Mouse (Mus musculus) right cerebral cortex, postnatal 10 days (tissue): ENCODE data around the gene Top3b.
"Not testable (repeated sequence)": the region's sequence is repeated elsewhere in the genome, so short reads cannot be mapped to it uniquely, and the experiment has no call there.

ENCODE experiments used
- DNase-seq, 2 experiments: peaks; one replicate each; pipeline ENCODE4 v3.0.0; 2021; ENCODE audit warnings: low spot score in 2 of 2

Top3b gene

GRCm38 (mm10) chr16:16870617-16871331 is at the start of gene Top3b, which contains the start of gene Vpreb1:
Top3b (plus strand) TSS chr16:16870736.
Vpreb1 (minus strand) TSS chr16:16870843.
- peak; percentile 94 to 96 for DNase-seq

DNA sequence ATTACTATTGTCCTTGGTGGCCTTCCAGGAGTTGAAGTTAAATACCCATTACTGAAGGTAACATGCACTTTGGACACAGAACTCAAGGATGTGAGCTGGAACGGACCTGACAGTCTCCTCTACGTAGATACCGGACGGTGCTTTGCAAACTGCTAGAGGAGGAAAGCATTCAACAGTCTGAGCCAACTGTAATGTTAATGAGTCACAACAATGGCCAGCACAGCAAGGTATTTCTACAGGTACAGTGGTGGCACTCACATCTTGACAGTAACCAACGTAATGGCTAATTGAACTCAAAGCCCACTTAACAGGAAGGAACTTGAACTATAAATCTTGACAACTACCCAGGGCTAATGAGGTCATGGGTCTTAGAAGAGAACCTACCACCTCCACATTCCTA is 45.1 kb upstream of the Top3b start:
- no peak for DNase-seq

- no peak for DNase-seq
Observed at GRCm38 (mm10) chr16:16826223-16826622, 44.3 kb upstream of the Top3b start.

- DNase-seq = peak; percentile 84 to 89
Observed at GRCm38 (mm10) chr16:16828757-16829615, 41.5 kb upstream of the Top3b start, which contains the start of gene Spag6l. Spag6l (minus strand) TSS chr16:16829456.

- no peak for DNase-seq
Observed at GRCm38 (mm10) chr16:16829671-16830070, 40.9 kb upstream of the Top3b start.

DNA sequence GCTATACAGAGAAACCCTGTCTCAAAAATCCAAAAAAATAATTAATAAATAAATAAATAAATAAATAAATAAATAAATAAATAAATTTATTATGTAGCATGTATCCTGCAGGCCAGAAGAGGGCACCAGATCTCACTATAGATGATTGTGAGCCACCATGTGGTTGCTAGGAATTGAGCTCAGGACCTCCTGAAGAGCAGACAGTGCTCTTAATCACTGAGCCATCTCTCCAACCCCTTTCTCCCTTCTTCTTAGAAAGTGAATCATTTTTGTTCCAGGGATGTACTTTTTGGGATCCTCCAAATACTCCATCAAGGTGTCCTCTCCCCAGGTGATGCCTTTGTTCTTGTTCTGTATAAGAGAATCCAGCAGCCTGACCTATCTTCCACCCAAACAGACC is 21.3 kb upstream of the Top3b start:
- DNase-seq = no peak

DNA sequence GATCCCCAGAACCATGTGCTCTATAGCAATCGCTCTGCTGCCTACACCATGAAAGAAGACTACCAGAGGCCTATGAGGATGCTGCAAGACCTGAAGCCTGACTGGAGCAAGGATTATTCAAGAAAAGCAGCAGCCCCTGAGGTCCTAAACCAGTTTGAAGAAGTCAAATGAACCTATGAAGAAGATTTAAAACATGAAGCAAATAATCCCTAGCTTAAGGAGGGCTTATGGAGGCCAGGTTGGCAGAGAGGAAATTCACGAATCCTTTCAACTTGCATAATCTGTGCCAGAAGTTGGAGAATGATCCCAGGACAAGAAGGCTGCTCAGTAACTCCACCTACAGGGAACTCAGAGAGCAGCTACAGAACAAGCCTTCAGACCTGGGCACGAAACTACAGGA is 18.1 kb upstream of the Top3b start:
- no peak for DNase-seq

DNA sequence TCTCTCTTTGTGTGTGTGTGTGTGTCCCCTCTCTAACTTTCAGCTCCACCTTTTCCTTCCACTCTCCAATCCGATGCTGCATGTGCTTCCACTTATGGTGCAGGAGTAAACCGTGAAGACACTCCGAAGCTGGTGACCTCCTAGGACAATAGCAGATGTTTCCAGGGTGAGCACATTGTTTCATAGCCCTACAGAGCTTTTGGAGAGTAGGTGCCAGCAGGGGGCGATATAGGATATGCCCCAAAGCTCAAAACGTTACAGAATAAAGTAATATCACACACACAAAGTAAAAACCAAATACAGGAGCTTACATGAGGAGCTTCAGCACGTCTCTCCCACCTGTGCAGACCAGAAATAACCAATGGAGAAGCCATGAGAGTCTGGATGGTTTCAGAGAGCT is 15.7 kb upstream of the Top3b start:
- no peak for DNase-seq

- DNase-seq = no peak
Observed at GRCm38 (mm10) chr16:16855541-16855940, 15.0 kb upstream of the Top3b start.

- not testable (repeated sequence) for DNase-seq
Observed at GRCm38 (mm10) chr16:16856054-16856453, 14.5 kb upstream of the Top3b start.

DNA sequence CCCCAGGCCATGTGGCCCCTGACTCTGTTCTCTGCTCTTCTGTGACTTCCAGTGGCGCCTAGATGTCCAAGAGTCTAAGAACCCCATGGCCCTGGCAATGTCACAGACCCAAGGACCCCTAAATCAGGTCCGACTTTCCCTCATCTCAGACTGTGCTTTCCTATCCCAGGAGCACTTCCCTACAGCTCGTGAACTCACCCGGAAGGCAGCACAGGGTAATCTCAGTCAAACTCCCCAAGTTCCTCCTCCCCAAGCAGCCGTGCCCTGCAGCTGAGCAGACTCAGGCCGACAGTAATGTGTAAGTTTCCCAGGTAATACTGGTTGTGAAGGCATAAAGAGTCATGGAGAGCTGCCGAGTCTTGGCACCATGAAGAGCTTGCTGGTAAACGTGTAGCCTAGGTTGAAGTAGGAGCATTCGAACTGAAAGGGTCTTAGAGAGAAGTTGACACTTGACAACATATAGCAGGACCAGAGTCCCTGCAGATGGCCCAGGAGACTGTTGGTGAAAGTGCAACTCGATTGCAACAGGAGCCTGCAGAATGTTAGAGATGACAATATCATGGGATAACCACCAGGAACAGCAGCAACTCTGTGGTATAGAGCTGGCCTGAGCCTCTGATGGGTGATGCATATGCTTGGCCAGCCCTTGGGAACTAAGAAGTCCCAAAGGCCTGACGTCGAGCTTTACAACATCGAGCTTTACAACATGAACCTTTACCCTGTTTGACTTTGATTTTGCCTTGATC is 13.6 kb upstream of the Top3b start:
- DNase-seq = no peak

- peak; percentile 1 for DNase-seq
Observed at GRCm38 (mm10) chr16:16862288-16862687, 8.2 kb upstream of the Top3b start.

DNA sequence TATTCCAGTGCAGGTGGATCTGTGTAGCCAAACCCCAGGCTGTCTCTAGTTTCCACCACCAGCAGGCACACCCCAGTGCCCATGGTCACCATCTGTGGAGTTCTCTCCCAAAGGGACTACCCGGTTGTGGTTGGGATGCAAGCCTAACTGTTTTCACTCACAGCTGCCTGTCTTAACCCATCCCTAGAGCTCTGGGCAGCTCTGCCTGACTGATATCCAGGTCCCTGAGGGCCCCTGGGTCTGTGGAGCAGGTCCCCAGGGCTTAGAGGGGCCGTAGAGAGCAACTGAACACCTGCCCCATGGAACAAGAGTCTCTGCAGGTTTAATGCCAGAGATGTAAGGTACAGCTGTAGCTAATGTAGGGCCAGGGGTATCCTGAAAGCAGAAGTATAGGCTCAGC is 6.6 kb upstream of the Top3b start, which contains the start of gene Igll1:
Gene Igll1 (minus strand): TSS at position 8 of the 400 bp plus-strand sequence.
- peak; percentile 6 to 10 for DNase-seq

DNA sequence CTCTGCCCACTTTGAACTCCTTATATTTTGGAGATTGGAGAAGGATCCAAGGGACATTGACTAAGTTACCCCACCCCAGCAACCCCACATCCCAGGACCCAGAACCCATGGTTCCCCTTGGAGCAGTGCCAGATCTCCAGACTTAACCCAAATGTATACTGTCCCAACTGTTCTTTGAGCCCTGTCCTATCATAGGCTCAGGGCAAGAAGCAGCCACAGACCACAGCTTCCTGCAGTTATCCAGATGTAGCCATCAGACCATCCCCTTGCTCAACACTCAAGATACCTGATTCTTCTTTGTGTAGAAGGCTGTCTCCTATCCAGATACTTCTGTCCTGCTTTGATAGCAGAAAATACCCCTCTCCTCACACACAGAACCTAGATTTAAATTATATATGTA is 5.3 kb upstream of the Top3b start:
- peak; percentile 15 to 16 for DNase-seq

- peak in 1 of 2 experiments; percentile 12 for DNase-seq
Observed at GRCm38 (mm10) chr16:16865696-16866561, 4.6 kb upstream of the Top3b start.

DNA sequence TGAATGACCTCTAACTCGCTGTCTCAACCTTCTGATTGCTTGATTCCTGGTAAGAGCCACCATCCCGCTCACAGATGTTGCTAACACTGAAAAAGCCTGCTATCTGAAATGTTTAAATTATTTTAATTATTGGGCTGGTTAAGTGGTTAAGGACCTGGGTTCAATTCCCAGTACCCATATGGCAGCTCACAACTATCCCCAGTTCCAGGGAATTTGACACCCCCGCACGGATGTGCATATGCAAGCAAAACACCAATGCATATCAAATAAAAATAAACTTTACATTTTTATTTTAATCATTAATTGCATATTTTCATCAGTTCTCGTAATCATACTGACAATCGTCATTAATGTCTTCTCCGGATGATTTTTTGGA is 307 bp upstream of the Top3b start:
- no peak for DNase-seq

GRCm38 (mm10) chr16:16879025-16879424 is 8.5 kb downstream of the Top3b start:
- DNase-seq = no peak

- no peak for DNase-seq
Observed at GRCm38 (mm10) chr16:16888341-16888740, 17.8 kb downstream of the Top3b start.

DNA sequence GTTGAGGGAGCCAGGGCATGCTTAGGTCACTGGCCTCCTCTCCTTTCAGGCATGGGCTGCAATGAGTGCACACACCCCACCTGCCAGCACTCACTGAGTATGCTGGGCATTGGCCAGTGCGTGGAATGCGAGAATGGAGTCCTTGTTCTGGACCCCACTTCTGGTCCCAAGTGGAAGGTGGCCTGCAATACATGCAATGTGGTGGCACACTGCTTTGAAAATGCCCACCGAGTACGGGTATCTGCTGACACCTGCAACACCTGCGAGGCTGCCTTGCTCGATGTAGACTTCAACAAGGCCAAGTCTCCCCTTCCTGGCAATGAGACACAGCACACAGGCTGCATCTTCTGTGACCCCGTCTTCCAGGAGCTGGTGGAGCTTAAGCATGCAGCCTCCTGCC is 21.8 kb downstream of the Top3b start:
- no peak for DNase-seq

GRCm38 (mm10) chr16:16896015-16896381 is 25.5 kb downstream of the Top3b start:
- no peak for DNase-seq

GRCm38 (mm10) chr16:16896382-16897055 is 26.0 kb downstream of the Top3b start, which contains the start of gene Ppm1f:
Ppm1f (plus strand) TSS chr16:16896469.
- peak; percentile 94 to 95 for DNase-seq
